Mouse (Mus musculus) fat pad, adult 2 months (tissue): Measurements from ENCODE around the gene Clps.

Experiments used
- DNase-seq: peaks from one replicate; pipeline ENCODE4 v3.0.0-alpha.2; 2011; ENCODE audit warnings: low read depth, low spot score; ENCODE audit errors: extremely low read depth

The Clps gene

DNA sequence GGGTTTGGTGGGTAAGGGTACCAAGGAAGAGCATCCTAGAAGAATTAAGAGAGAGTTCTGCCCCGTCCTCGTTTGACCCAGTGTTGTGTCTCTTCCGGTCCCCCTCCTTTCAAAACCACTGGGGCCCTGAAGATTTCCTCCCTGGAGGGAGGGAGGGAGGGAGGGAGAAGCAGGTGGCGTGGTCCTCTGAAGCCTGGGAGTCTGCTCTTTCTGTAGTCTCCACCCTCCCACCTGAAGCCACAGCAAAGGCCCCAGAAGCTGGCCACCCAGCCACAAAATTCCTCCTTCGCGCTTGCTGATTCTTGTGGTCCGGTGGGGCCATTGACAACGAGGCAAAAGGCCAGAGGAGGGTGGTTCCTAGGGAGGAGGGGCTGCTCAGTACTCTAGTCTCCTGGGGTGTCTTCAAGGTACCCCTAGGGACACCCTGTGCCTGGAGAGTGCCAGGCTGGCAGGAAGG, 41.9 kb downstream of the Clps start:
- DNase-seq: no peak

DNA sequence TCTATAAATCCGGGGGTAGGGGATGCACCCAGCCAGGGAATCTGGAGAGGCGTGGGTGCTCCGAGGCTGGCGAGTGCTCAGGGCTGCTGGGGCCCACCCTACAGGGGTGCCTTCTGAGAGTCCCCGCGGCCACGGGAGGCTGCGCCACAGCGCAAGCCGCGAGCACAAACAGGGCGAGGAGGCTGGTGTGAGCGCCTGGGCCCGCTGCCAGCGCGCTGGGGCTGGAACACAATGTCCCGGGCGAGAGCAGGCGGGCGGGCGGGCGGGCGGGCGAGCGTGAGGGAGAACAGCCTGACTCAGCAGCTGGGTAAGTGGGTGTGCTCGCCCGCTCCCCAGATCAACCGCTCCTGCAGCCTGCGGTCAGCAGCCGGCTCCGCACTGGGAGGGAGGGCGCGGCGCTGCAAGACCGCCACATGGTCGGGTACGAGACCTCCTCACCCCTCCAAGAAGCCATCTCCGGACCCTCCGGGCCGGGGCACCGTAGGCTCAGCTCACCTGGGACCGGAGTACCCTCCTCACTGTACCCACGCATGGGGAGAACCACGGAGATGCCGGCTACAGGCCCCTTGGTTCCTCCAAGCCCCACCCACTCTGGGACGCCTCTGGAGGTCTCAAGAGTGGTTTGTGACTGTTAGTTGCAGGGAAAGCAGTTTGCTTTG, 42.5 kb downstream of the Clps start:
- DNase-seq: no peak

DNA sequence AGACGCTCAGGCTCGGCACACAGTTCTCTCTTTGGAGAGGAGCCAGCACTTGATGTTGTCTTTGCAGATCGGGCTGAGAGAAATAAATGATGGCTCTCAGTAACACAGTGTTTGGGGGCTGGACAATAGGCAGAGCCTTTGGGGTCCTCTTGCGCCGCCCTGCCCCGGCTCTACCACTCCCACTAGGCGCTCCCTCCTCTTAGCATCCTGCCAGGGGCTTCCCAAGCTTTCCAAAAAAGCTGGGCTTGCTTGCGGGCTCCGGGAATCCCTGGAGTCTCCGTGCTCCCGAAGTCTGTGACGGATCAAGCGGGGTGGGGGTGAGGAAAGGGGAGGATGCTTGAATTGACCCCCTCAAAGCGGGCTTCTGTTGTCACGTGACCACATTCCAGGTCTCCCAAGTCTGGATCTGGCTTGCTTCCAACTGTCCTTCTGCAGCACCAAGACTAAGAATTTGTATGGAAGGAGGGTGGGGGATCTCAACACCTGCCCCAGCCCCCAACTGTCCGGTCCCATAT, 43.1 kb downstream of the Clps start, which contains the start of gene Fkbp5:
Fkbp5 (minus strand) TSS at position 87 of the 515 bp plus-strand sequence.
- no peak for DNase-seq

- DNase-seq: no peak
Measured at GRCm38 (mm10) chr17:28516881-28517280, 43.7 kb downstream of the Clps start.

DNA sequence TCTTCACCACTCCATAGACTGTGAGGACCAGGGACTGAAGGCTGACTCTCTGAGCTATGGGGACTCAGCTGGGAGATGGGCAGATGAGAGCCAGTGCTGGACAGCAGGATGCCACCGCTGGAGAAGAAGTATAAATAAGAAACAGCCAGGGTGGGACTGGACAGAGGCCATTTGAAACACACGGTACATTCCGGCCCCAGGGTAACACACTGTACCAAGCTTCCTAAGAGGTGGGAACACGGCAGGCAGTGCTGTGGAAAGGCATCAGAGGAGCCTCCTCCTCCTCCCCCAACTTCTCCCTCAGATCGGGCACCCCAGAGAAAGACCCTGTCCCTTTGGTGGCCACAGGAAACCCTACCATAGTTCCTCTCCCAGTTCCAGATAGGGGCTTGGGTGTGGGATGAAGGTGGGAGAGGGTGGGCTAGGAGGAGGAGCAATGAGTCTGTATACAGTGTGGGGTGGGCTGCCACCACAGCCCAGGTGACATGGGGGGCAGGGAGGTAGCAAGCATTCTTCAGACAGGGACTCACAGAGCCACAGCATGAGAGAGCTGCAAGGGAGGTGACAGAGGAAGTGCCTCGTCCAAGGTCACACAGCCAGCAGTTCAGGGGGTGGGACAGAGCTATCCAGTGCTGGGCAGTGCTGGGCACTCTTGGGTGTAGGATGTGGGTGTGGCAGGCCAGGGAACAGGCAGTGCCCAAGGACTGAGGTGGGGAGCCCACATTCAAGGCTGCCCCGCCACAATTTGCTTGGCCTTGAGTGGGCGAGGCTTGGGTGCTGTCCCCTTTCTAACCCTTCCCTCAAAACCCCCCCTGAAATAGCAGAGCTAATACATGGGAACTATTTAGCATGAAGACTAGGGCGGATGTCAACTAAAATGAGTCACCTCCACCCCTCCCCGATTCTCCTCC, 44.9 kb downstream of the Clps start:
- DNase-seq: no peak

DNA sequence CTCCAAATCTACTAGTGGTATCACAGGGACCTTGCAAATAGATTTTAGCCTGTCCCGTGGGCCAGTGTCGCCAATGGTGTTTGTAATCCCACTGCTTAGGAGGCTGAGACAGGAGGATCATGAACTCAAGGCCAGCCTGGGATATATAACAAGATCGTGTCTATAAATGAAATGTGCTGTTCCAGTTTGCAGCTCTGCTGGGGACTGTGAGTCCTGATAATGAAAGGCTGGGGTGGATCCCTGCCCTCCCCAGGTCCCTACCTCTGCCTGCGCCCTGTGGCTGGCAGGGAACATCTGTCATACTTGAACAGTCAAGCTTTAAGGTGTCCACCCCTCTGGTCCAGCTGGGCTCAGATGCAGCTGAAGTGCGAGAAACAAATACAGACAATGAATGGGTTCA, 46.0 kb downstream of the Clps start:
- no peak for DNase-seq

GRCm38 (mm10) chr17:28513844-28514243, 46.7 kb downstream of the Clps start:
- no peak for DNase-seq

- no peak for DNase-seq
Measured at GRCm38 (mm10) chr17:28513337-28513736, 47.2 kb downstream of the Clps start.

DNA sequence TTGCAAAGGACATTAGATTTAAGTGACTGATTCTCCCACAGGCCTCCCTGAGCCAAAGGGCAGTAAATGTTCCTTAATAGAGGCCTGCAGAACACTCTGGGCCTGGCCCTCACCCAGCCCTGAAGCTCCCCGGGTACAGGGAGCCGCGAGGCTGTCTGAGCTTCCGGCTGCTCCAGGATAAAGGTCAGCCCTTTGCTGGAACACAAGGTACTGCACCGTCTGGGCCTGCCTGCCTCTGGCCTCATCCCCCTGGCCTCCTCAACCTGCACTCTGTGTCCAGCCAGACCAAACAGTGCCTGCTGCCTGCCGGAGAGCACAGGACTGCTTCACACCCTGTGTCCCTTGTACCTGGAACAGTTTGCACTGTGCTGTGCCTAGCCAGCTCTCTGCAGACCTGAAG, 47.9 kb downstream of the Clps start:
- peak; percentile 88 for DNase-seq

DNA sequence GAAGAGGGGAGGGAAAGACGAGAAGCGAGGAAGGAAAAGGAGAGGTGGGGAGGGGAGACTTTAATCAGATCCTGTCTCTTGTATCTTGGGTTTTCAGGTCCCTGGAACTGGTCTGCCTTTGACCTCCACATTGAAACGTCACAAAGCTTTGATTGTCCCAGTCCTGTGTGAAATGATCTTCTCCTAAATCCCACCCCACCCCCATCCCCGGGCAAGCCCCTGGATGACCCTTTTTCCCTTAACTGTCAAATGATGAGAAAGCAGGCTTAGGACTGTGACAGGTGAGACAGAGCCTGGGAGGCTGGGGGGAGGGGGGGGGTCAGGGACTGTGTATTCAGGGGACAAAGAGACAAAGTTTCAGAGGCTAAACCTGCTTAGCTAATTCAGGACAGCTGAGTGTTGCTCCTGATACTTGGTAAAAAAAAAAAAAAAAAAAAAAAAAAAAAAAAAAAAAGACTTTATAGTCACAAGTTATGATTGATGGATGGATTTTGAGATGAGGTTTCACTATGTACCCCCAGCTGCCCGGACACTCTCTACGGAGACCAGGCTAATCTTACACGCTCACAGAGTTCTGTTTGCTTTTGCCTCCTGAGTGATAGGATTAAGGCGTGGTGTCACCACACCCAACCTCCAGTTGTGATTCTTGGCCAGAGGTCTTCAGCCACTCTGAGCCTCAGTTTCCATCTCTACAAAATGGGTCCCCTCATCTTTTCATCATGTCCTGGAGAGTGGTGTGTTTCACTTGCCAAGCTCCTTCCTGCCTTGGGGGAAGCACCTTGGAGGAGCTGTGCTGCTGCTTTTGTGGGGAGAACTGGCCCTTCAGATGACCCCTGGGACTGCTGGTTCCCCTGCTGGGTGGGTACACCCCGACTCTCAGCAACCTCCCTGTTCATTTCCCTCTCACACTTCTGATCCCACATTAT, 48.7 kb downstream of the Clps start:
- no peak for DNase-seq

GRCm38 (mm10) chr17:28510445-28511342, 49.9 kb downstream of the Clps start:
- no peak for DNase-seq
